Mouse (Mus musculus) forebrain, postnatal 0 days (tissue): ENCODE measurements around the gene Smyd3. TPM values are rescaled to one million over a fixed set of nuclear protein-coding genes. Genes with fewer than 3 reads are reported as not detected.
A peak's percentile ranks its signal among the peaks of the same experiment; 100 is the strongest.

Experiments
- ATAC-seq: fragments of 200-750 bp; cut with Nextera tagmentation; 2 replicates; pipeline ENCODE4 v1.8.0; 2017; ENCODE audit warnings: mild to moderate bottlenecking, moderate library complexity
- DNase-seq: peaks from one replicate; pipeline ENCODE4 v3.0.0-alpha.2; 2015
- H3K27ac ChIP-seq: fragments of 300-500 bp; sonication (generic); 2 replicates; pipeline ENCODE4 v1.5.1; 2014; ENCODE audit warnings: low read depth, mild to moderate bottlenecking, antibody characterized with exemption, low read length, moderate library complexity, mixed read lengths
- H3K27me3 ChIP-seq: fragments of 300-500 bp; sonication (generic); 2 replicates; pipeline ENCODE4 v1.6.1; 2014; ENCODE audit warnings: mild to moderate bottlenecking, low read length, mixed read lengths; ENCODE audit not compliant: insufficient read depth
- H3K36me3 ChIP-seq: fragments of 300-500 bp; sonication (generic); 2 replicates; pipeline ENCODE4 v1.6.1; 2014; ENCODE audit warnings: mild to moderate bottlenecking, moderate library complexity; ENCODE audit not compliant: insufficient read depth
- H3K4me1 ChIP-seq: fragments of 300-500 bp; sonication (generic); 2 replicates; pipeline ENCODE4 v1.6.1; 2014; ENCODE audit warnings: antibody characterized with exemption; ENCODE audit not compliant: insufficient read depth
- H3K4me2 ChIP-seq: fragments of 300-500 bp; sonication (generic); 2 replicates; pipeline ENCODE4 v1.6.1; 2014; ENCODE audit warnings: low read depth, mild to moderate bottlenecking, moderate library complexity
- H3K4me3 ChIP-seq: fragments of 300-500 bp; sonication (generic); 2 replicates; pipeline ENCODE4 v1.5.1; 2014; ENCODE audit warnings: low read depth, low read length, mixed read lengths
- H3K9ac ChIP-seq: fragments of 300-500 bp; sonication (generic); 2 replicates; pipeline ENCODE4 v1.6.1; 2014; ENCODE audit warnings: mild to moderate bottlenecking
- H3K9me3 ChIP-seq: fragments of 300-500 bp; sonication (generic); 2 replicates; pipeline ENCODE4 v1.6.1; 2016; ENCODE audit warnings: low read length
- CTCF ChIP-seq: sonication (generic); IDR thresholded peaks from 2 replicates; pipeline ENCODE4 v1.5.1; 2016; ENCODE audit warnings: antibody characterized with exemption, control low read depth, low read depth
- WGBS: fragments of 180-500 bp; shearing (Covaris S2); extraction: QIAGEN DNeasy Blood & Tissue Kit; methylation state at CpG from one replicate; pipeline ENCODE4 v1.1.7; 2014; 5-methylcytosine and 5-hydroxymethylcytosine counted together
- polyA plus RNA-seq: library from polyadenylated mRNA; unstranded; fragments of >200 nt; fragmentation: Nextera tagmentation; extraction: Ambion mirVana; gene quantifications from 2 replicates; pipeline ENCODE4 v1.2.1, GENCODE M21; 2015
- total RNA-seq: library from RNA; depleted of rRNA; stranded (reverse); fragments of >200 nt; gene quantifications from 2 replicates; pipeline ENCODE4 v1.2.3, GENCODE M21; 2014

Gene Smyd3
- total and polyA plus RNA-seq, 2 experiments from 2014 or later = 19.0 to 27.6 TPM

DNA sequence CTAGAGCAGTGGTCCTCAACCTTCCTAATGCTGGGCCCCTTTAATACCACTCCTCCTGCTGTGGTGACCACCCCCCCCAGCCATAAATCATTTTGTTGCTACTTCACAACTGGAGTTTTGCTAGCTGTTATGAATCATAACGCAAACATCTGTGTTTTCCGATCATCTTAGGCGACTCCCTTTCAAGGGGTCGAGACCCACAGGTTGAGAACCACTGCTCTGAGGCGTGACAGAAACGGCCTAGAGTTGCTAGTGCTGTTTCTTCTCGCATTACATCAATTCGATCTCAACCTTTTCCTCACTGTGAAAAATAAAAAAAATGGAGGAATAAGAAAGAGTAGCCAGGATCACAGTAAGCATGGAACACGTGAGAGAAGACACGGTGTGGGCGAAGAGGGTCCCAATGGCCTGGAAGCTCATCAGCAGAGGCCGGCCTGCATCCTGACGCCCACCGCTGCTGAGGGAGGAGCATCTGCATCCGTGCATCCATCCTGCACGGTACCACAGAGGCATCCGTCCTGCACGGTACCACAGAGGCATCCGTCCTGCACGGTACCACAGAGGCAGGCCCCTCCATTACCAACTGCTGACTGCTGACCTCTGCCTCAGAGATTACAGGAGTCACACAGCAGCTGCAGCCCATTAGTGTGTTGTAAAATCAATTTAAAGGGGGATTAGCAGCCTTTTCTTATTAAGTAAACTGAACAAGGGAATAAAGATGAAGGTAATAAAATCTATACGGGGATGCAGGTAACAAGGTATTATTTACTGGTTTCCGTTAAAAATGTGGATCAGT lies 56.6 kb downstream of the Smyd3 start:
- 85% methylated on average over 22 of the region's 22 CpGs for WGBS
- TF ChIP-seq CTCF = no peak
- ATAC-seq = no peak
- Histone ChIP-seq H3K4me1 (0 out of 2 replicates have a peak, but pooled peaks cover 3% of the 10 kb centered on the region), H3K27ac (no peak overlapping the region), H3K9ac (no peak overlapping the region), H3K27me3 (no peaks in the 10 kb centered on the region), H3K36me3 (no peaks in the 10 kb centered on the region), H3K4me3 (no peak overlapping the region), H3K4me2 (no peak overlapping the region), H3K9me3 (no peaks in the 10 kb centered on the region)
- DNase-seq = no peak

GRCm38 (mm10) chr1:179458987-179459368 lies 58.9 kb downstream of the Smyd3 start:
- H3K9me3 ChIP-seq = no peaks in the 10 kb centered on the region
- WGBS = 23% methylated on average over 10 of the region's 10 CpGs
- peak; percentile 10; the same call in 1 of the 2 replicates for ATAC-seq
- no peak overlapping the region for H3K27ac ChIP-seq
- no peak for TF ChIP-seq CTCF
- H3K36me3 ChIP-seq = no peaks in the 10 kb centered on the region
- H3K9ac ChIP-seq = no peak overlapping the region
- H3K27me3 ChIP-seq = no peaks in the 10 kb centered on the region
- 0 out of 2 replicates have a peak, but pooled peaks cover 3% of the 10 kb centered on the region for H3K4me1 ChIP-seq
- H3K4me3 ChIP-seq = no peak overlapping the region
- no peak overlapping the region for H3K4me2 ChIP-seq
- peak; percentile 27 for DNase-seq

- TF ChIP-seq CTCF = no peak
- DNase-seq = no peak
- 32% methylated on average over 9 of the region's 9 CpGs for whole genome bisulfite sequencing
- ATAC-seq = no peak
- H3K4me1 ChIP-seq = 0 out of 2 replicates have a peak, but pooled peaks cover 3% of the 10 kb centered on the region
- H3K36me3 ChIP-seq = no peaks in the 10 kb centered on the region
- H3K9me3 ChIP-seq = no peaks in the 10 kb centered on the region
- no peak overlapping the region for H3K9ac ChIP-seq
- H3K4me3 ChIP-seq = no peak overlapping the region
- H3K27me3 ChIP-seq = no peaks in the 10 kb centered on the region
- no peak overlapping the region for H3K27ac ChIP-seq
- H3K4me2 ChIP-seq = no peak overlapping the region
These were observed 59.4 kb downstream of the Smyd3 start for GRCm38 (mm10) chr1:179458236-179458986.

DNA sequence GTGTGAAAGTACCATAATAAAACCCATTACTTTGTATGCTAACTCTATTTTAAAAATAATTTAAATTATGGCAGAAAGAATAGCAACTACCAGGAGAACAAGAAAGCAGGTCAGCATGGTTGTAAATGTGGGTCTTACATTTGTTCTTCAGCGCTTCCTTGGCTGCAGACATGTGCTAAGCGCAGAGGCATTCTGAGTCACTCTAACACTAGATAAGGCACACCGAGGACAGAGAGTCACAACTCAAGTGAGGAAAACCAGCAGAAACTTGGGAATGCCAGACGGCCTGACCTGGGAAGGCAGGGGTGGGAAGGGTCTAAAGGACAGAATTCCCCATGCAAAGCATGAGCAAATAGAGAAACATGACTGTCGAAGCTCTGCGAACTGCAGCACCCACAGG lies 63.2 kb downstream of the Smyd3 start:
- no peak overlapping the region for H3K9ac ChIP-seq
- DNase-seq (no peak), ATAC-seq (no peak)
- H3K4me3 ChIP-seq = no peak overlapping the region
- WGBS = 85% methylated on average over 6 of the region's 6 CpGs
- no peak overlapping the region for H3K27ac ChIP-seq
- H3K9me3 ChIP-seq = no peaks in the 10 kb centered on the region
- TF ChIP-seq CTCF = no peak
- no peaks in the 10 kb centered on the region; the same call in 1 of the 2 replicates for H3K27me3 ChIP-seq
- H3K4me1 ChIP-seq = 0 out of 2 replicates have a peak, but pooled peaks cover 3% of the 10 kb centered on the region
- no peaks in the 10 kb centered on the region for H3K36me3 ChIP-seq
- H3K4me2 ChIP-seq = no peak overlapping the region

GRCm38 (mm10) chr1:179451211-179451610 lies 66.6 kb downstream of the Smyd3 start:
- Histone ChIP-seq H3K27me3 (peaks cover 5% of the 10 kb centered on the region; the same call in 1 of the 2 replicates), H3K9me3 (no peaks in the 10 kb centered on the region), H3K9ac (no peak overlapping the region), H3K4me3 (no peak overlapping the region), H3K4me1 (0 out of 2 replicates have a peak, but pooled peaks cover 3% of the 10 kb centered on the region), H3K36me3 (no peaks in the 10 kb centered on the region), H3K4me2 (no peak overlapping the region), H3K27ac (no peak overlapping the region)
- TF ChIP-seq CTCF = peak; percentile 64
- DNase-seq (peak; percentile 30), ATAC-seq (no peak)
- 87% methylated on average over 2 of the region's 2 CpGs for WGBS

- ATAC-seq (no peak), DNase-seq (no peak)
- no peak overlapping the region for H3K27ac ChIP-seq
- no peak for TF ChIP-seq CTCF
- H3K4me2 ChIP-seq = 0 out of 2 replicates have a peak overlapping the region, but pooled peaks have one; percentile 13
- H3K36me3 ChIP-seq = no peaks in the 10 kb centered on the region
- 0 out of 2 replicates have a peak, but pooled peaks cover 3% of the 10 kb centered on the region for H3K4me1 ChIP-seq
- 0 out of 2 replicates have a peak, but pooled peaks cover 5% of the 10 kb centered on the region for H3K27me3 ChIP-seq
- no peak overlapping the region for H3K4me3 ChIP-seq
- H3K9ac ChIP-seq = no peak overlapping the region
- whole genome bisulfite sequencing = 12% methylated on average over 2 of the region's 2 CpGs
- no peaks in the 10 kb centered on the region for H3K9me3 ChIP-seq
These were observed 71.0 kb downstream of the Smyd3 start for GRCm38 (mm10) chr1:179446845-179447212.
